Mouse (Mus musculus) common myeloid progenitor, adult 5-6 weeks (primary cell): Measurements from ENCODE around the gene Frat2. TPM values are rescaled to one million over a fixed set of nuclear protein-coding genes. Genes with fewer than 3 reads are reported as not detected.

Source experiments
- ATAC-seq: replicated peaks from 2 replicates; pipeline ENCODE4 v1.8.0; 2016; ENCODE audit warnings: low read depth, mild to moderate bottlenecking, moderate TSS enrichment, inconsistent platforms; ENCODE audit not compliant: poor library complexity, severe bottlenecking
- total RNA-seq: library from RNA; stranded (forward); fragments of 200-1000, 187-1606 nt; gene quantifications from 2 replicates; pipeline ENCODE4 v1.2.3, GENCODE M21; 2017

Gene Frat2
- total RNA-seq, 1 experiment from 2014 or later: 26.8 TPM

GRCm38 (mm10) chr19:41796148-41796760 is 51.7 kb downstream of the Frat2 start:
- peak; percentile 56 for ATAC-seq

Other genes starting within 250 kb of the Frat2 start
- 0.05 and 0.15 TPM in 2 replicates for gene Slit1, start 104.5 kb downstream of the Frat2 start, total RNA-seq
- gene Arhgap19, start 46.1 kb downstream of the Frat2 start, total RNA-seq: 33.2 and 36.2 TPM in 2 replicates
- 9.9 and 14.7 TPM in 2 replicates for gene Frat1, start 18.2 kb downstream of the Frat2 start, total RNA-seq
- gene Rrp12, start 48.0 kb upstream of the Frat2 start, total RNA-seq: 20.5 and 23.3 TPM in 2 replicates
- gene Pgam1, start 63.8 kb upstream of the Frat2 start, total RNA-seq: 206 and 215 TPM in 2 replicates
- 77.8 and 81.5 TPM in 2 replicates for gene Exosc1, start 85.3 kb upstream of the Frat2 start, total RNA-seq
- gene Zdhhc16, start 85.3 kb upstream of the Frat2 start, total RNA-seq: 21.9 and 41.6 TPM in 2 replicates
- 13.5 and 34.9 TPM in 2 replicates for gene Mms19, start 133.0 kb upstream of the Frat2 start, total RNA-seq
- gene Ubtd1, start 133.6 kb upstream of the Frat2 start, total RNA-seq: 3.6 and 4.1 TPM in 2 replicates
- gene Ankrd2, start 187.9 kb upstream of the Frat2 start, total RNA-seq: not detected in 2 replicates
- gene Hoga1, start 197.5 kb upstream of the Frat2 start, total RNA-seq: not detected in 2 replicates
- not detected in 2 replicates for gene 4933411K16Rik, start 204.1 kb upstream of the Frat2 start, total RNA-seq
- gene Morn4, start 238.2 kb upstream of the Frat2 start, total RNA-seq: 1.4 and 1.7 TPM in 2 replicates
- 7.8 and 12.5 TPM in 2 replicates for gene Pi4k2a, start 242.3 kb upstream of the Frat2 start, total RNA-seq